Mouse (Mus musculus): Measurements from ENCODE around the gene Otub2. TPM values are rescaled to one million over a fixed set of nuclear protein-coding genes. Genes with fewer than 3 reads are reported as not detected.
A peak's percentile ranks its signal among the peaks of the same experiment; 100 is the strongest.

Gene Otub2
- 7.5 and 7.6 TPM in 2 replicates for polyA plus RNA-seq (2015; fragmentation: Nextera tagmentation; extraction: Ambion mirVana)

DNA sequence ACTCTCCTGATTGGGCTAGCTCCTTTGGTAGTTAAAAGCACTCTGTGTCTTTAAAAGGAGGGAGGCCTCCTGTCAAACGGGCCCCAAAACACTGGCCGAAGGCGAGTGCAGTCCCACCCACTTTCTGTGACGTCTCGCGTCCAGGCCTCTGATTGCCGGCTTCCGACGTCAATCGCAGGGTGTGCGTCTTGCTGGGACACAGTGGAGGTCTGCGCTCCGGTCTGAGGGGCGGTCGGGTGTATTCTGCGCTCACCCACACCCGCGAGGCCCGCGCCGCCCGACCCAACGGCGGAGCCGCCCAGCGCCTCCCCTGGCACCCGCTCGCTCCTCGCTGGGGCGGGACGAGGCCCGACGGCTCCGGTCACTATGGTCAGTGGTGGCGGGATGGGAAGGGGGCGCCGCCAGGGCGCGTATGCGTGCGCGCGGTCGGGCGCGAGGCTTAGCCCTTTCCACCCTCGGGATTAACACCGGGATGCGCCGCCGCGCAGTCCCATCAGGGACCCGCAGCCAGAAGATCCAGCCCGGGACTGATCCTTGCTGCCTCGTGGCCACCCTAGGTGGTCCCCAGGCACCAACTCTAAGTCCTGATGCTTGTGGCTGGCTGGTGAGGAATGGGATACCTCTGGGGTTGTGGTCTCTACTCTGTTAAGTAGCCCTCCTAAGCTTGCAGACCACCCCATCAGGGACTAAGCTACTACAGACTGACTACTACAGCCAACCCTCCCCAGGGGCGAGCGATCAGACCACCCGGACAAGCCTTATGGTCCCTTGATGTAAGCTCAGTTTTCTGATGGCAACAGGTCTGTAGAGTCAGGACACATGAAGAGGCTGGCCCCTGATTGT, at the start of gene Otub2:
TSS of gene Otub2 (plus strand) at position 178 of the 843 bp plus-strand sequence.
- ATAC-seq (replicated peaks; ENCODE audit: low FRiP score): peak; percentile 100
- Histone ChIP-seq H3K4me1 (peaks cover 7% of the 10 kb centered on the region), H3K27ac (peak within 1 kb of the TSS; percentile 32; the same call in 1 of the 2 replicates), H3K9ac (peak within 1 kb of the TSS; percentile 68), H3K9me3 (replicated peaks) (no peaks in the 10 kb centered on the region), H3K4me2 (peak within 1 kb of the TSS; percentile 76), H3K4me3 (replicated peaks) (peak within 1 kb of the TSS; percentile 72), H3K36me3 (no peaks in the 10 kb centered on the region), H3K27me3 (no peaks in the 10 kb centered on the region)
- WGBS: under 1% methylated on average over 58 of the region's 58 CpGs

DNA sequence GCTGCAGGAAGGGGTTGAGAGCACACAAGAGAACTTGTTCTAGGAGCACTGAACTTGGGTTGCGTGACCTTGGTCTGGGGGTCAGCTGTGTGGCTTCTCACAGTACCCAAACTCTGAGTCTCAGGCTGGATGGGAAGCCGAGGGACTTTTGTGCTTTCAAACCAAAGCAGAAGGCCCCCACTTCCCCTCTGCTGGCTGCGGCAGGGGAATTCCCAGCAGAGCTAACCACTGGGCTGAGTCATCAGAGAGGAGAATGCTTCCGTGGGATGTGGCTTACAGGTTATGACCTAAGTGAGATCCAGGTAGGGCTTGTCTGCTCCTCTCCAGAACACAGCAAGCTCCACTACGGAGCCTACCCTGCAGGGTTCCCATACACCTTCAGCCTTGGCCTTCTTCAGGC, 47.3 kb upstream of the Otub2 start:
- H3K9me3 ChIP-seq (replicated peaks): no peaks in the 10 kb centered on the region
- H3K4me1 ChIP-seq: no peaks in the 10 kb centered on the region
- no peak overlapping the region for H3K4me2 ChIP-seq
- no peaks in the 10 kb centered on the region for H3K36me3 ChIP-seq
- H3K9ac ChIP-seq: no peak overlapping the region
- WGBS: 78% methylated on average over 5 of the region's 5 CpGs
- no peak for ATAC-seq (replicated peaks; ENCODE audit: low FRiP score)
- no peak overlapping the region for H3K27ac ChIP-seq
- H3K27me3 ChIP-seq: no peaks in the 10 kb centered on the region
- no peak overlapping the region for H3K4me3 ChIP-seq (replicated peaks)

DNA sequence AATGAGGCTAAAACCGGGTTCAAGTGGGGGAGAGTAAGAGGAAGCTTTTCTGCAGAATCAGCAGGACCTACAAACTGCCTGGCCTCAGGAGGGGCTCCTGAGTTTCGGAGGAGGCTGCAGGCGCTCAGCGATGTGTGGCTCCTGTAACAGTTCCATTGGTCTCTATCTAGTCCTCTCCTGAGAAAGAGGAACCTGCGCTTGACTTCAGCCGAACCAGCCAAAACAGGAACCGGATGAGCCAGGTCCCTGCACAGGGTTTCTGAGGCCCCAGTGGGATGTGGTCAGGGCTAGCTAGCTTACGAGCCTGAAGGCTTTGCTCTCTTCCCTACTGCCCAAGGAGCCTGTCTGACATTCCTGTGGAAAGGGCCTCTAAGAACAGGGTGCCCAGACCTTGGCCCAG, 45.0 kb upstream of the Otub2 start:
- 57% methylated on average over 8 of the region's 8 CpGs for WGBS
- Histone ChIP-seq H3K9ac (no peak overlapping the region), H3K4me2 (no peak overlapping the region), H3K36me3 (no peaks in the 10 kb centered on the region), H3K27ac (no peak overlapping the region), H3K4me3 (replicated peaks) (no peak overlapping the region), H3K4me1 (peaks cover 14% of the 10 kb centered on the region), H3K27me3 (no peaks in the 10 kb centered on the region), H3K9me3 (replicated peaks) (no peaks in the 10 kb centered on the region)
- ATAC-seq (replicated peaks; ENCODE audit: low FRiP score): no peak

DNA sequence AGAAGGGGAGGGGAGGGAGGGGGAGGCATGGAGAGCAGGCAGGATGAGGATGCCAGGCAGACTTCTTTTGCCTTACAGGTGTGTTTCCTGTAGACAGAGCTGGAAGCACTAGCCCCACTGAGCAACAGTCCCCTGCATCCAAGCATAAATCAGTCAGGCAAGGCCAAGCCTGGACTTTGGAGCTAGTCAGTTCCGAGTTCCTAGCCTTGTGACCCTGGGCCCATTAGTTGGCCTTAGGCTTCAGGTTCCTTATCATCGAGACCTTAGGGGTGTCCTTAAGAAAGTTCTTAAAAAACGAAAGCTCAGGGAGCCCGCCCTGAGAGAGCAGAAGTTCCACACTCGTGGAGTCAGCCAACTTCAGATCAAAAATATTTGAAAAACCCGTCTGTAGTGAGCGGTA, 43.5 kb upstream of the Otub2 start:
- Histone ChIP-seq H3K4me3 (replicated peaks) (no peak overlapping the region), H3K27me3 (no peaks in the 10 kb centered on the region), H3K27ac (no peak overlapping the region), H3K4me2 (no peak overlapping the region), H3K9me3 (replicated peaks) (no peaks in the 10 kb centered on the region), H3K4me1 (peaks cover 14% of the 10 kb centered on the region), H3K36me3 (no peaks in the 10 kb centered on the region), H3K9ac (no peak overlapping the region)
- WGBS: 83% methylated on average over 7 of the region's 7 CpGs
- no peak for ATAC-seq (replicated peaks; ENCODE audit: low FRiP score)

DNA sequence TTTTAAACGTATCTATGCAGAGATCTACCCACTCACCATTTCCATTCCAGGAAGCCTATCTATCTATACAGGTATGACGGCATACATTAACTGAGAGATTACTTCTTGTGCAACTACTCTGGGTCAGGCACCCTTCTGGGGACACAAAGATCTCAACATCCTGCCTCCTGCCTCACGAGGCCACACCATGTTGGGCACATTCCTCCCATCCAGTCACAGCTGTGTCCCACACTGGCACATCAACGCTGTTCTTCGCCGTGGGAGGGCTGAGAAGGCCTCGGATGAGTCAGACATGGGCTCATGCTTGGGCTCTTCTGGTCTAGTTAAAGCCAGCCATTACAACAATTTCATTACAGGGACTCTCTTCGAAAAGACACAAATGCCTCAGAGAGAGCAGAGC, 41.5 kb upstream of the Otub2 start:
- Histone ChIP-seq H3K4me1 (peaks cover 14% of the 10 kb centered on the region), H3K9me3 (replicated peaks) (no peaks in the 10 kb centered on the region), H3K4me2 (no peak overlapping the region), H3K27ac (no peak overlapping the region), H3K4me3 (replicated peaks) (no peak overlapping the region), H3K9ac (no peak overlapping the region), H3K36me3 (no peaks in the 10 kb centered on the region), H3K27me3 (no peaks in the 10 kb centered on the region)
- 65% methylated on average over 8 of the region's 8 CpGs for WGBS
- ATAC-seq (replicated peaks; ENCODE audit: low FRiP score): no peak

DNA sequence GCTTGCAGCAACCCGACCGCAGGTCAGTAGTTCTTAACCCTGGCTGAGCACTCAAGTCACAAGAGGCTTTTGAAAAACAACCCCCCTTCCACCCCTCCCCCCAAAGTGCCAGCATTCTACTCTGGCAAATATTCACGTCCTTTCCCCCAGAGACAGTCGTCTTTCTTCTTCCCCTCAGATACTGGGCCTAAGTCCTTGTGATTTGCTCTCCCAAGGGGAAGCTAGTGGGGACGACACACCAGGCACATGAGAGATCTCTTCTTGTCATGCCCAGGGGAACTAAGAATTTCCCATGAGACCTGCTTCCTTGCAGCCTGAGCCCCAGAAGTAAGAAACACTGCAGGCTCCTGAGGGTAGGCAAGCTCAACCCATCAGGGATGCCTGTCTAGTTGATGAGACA, 41.1 kb upstream of the Otub2 start:
- 27% methylated on average over 5 of the region's 5 CpGs for WGBS
- Histone ChIP-seq H3K27me3 (no peaks in the 10 kb centered on the region), H3K9ac (no peak overlapping the region), H3K4me2 (no peak overlapping the region), H3K9me3 (replicated peaks) (no peaks in the 10 kb centered on the region), H3K4me3 (replicated peaks) (no peak overlapping the region), H3K36me3 (no peaks in the 10 kb centered on the region), H3K27ac (no peak overlapping the region), H3K4me1 (peaks cover 14% of the 10 kb centered on the region)
- ATAC-seq (replicated peaks; ENCODE audit: low FRiP score): no peak

DNA sequence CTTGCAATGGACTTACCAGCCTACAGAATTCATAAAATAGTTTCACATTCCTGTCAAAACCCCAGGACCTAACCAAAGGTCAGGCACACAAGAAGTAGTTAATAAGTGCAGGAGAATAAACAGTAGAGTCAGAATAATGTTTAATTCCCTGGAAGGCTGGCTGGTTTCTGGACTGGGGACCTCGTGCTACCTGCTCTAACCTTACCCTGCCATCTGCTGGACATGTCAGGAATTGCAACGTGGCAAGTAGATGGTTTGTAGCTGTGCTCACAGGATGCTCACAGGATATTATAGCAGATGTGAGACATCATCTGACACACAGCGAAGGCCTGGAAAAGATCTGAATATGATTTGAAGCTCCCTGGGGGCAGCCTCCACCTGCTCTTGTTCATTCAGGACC, 40.0 kb upstream of the Otub2 start:
- Histone ChIP-seq H3K9ac (no peak overlapping the region), H3K9me3 (replicated peaks) (no peaks in the 10 kb centered on the region), H3K36me3 (no peaks in the 10 kb centered on the region), H3K4me2 (no peak overlapping the region), H3K4me3 (replicated peaks) (no peak overlapping the region), H3K27ac (no peak overlapping the region), H3K27me3 (no peaks in the 10 kb centered on the region), H3K4me1 (peaks cover 14% of the 10 kb centered on the region)
- 4% methylated on average over 3 of the region's 3 CpGs for WGBS
- ATAC-seq (replicated peaks; ENCODE audit: low FRiP score): peak; percentile 50; the same call in 1 of the 2 replicates

DNA sequence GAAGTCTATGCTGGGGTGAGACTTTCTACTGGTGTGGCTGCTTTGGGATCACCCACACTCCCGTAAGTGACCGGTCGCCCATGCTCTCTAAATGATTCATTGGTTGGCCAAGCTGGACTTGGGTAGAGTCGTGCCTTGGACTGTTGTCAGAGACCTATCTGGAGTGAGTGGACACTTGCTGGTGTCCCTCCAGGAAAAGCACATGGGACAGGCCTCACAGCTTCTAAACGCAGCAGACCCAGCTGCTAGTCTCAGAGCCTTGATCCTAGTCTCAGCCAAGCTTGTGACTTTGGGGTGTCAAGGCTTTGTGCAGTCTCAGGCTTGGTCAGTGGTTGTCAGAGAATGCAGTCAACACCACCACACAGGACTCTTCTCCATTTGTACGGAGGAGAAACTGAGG, 35.7 kb upstream of the Otub2 start:
- H3K9me3 ChIP-seq (replicated peaks): no peaks in the 10 kb centered on the region
- H3K4me3 ChIP-seq (replicated peaks): no peak overlapping the region
- H3K27me3 ChIP-seq: peaks cover 4% of the 10 kb centered on the region; the same call in 1 of the 2 replicates
- WGBS: 88% methylated on average over 6 of the region's 6 CpGs
- no peak overlapping the region for H3K4me2 ChIP-seq
- no peak overlapping the region for H3K9ac ChIP-seq
- no peaks in the 10 kb centered on the region for H3K36me3 ChIP-seq
- no peak for ATAC-seq (replicated peaks; ENCODE audit: low FRiP score)
- peaks cover 6% of the 10 kb centered on the region for H3K4me1 ChIP-seq
- H3K27ac ChIP-seq: no peak overlapping the region

DNA sequence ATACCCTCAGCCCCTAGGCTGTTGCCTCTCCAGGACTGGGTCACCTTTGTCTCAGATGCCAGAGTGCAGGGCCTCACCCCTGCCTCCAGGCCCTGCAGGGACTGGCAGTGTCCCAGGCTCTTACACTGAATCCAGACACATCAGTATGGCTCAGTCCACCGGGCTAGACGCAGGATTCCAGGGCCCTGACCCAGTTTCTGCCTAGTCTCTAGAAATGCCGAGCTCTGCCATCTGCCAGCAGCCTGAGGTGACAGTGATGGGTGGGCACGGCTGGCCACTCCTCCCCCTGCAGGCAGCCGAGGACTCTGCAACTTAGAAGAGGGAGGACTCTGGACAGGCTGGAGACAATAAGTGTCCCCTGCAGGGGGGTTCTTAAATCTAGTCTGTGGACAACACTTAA, 34.9 kb upstream of the Otub2 start:
- Histone ChIP-seq H3K4me2 (no peak overlapping the region), H3K9me3 (replicated peaks) (no peaks in the 10 kb centered on the region), H3K4me1 (no peaks in the 10 kb centered on the region), H3K4me3 (replicated peaks) (no peak overlapping the region), H3K27me3 (peaks cover 4% of the 10 kb centered on the region; the same call in 1 of the 2 replicates), H3K36me3 (no peaks in the 10 kb centered on the region), H3K9ac (no peak overlapping the region), H3K27ac (no peak overlapping the region)
- WGBS: 16% methylated on average over 5 of the region's 5 CpGs
- ATAC-seq (replicated peaks; ENCODE audit: low FRiP score): no peak

DNA sequence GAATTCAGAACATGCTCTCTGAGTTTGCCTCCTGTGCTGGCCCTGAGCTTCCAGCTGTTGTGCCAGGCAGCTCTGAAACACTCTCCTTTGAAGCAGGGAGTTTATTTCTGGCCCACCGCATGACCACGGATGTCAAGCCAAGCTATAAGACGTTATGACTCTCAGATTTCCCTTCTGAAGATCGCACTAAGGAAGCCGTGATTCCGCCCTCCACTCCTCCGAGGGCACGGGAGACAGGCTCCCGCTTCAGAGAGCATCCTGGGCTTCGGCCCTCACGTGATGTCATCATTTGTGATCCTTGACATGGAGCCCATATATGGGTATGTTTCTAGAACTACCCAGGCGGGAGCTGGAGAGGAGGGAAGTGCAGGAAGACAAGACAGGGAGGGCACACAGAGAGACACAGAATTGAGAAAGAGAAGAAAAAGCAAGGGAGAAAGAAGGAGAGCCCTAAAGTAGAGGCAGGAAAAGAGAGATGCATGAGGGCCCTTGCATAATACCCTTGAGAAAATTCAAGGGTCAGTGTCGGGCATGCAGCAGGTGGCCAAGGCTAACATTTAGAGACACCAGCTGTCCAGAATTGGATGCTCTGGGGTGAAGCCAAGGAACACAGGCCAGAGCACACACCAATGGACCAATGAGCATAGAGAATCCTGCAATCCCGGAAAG, 32.6 kb upstream of the Otub2 start, which contains the start of gene Asb2:
TSS of gene Asb2 (minus strand) at position 256 of the 669 bp plus-strand sequence.
- Histone ChIP-seq H3K4me3 (replicated peaks) (no peak within 1 kb of the TSS), H3K9me3 (replicated peaks) (no peaks in the 10 kb centered on the region), H3K36me3 (no peaks in the 10 kb centered on the region), H3K4me1 (no peaks in the 10 kb centered on the region), H3K4me2 (no peak within 1 kb of the TSS), H3K27ac (no peak within 1 kb of the TSS), H3K27me3 (peaks cover 4% of the 10 kb centered on the region; the same call in 1 of the 2 replicates), H3K9ac (no peak within 1 kb of the TSS)
- ATAC-seq (replicated peaks; ENCODE audit: low FRiP score): no peak
- WGBS: 43% methylated on average over 14 of the region's 14 CpGs

DNA sequence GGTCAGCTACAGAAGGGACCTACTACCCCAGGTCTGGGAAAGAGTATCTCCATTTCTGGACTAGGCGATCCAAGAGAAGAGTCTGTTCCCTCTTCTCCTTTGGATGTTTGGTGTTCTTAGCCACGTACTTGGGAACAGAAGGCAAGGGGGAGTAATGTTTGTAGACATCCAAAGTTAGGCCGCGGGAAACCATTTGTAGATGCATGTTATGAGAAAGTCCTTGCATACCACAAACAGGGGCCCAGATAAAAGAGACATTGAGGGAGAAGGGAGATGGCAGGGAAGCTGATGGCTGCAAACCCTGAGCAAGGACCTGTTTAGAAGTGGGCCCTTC, 32.1 kb upstream of the Otub2 start:
- Histone ChIP-seq H3K36me3 (no peaks in the 10 kb centered on the region), H3K27ac (no peak overlapping the region), H3K27me3 (peaks cover 4% of the 10 kb centered on the region; the same call in 1 of the 2 replicates), H3K9me3 (replicated peaks) (no peaks in the 10 kb centered on the region), H3K4me2 (no peak overlapping the region), H3K4me3 (replicated peaks) (no peak overlapping the region), H3K9ac (no peak overlapping the region), H3K4me1 (no peaks in the 10 kb centered on the region)
- ATAC-seq (replicated peaks; ENCODE audit: low FRiP score): no peak
- 90% methylated on average over 4 of the region's 4 CpGs for WGBS

DNA sequence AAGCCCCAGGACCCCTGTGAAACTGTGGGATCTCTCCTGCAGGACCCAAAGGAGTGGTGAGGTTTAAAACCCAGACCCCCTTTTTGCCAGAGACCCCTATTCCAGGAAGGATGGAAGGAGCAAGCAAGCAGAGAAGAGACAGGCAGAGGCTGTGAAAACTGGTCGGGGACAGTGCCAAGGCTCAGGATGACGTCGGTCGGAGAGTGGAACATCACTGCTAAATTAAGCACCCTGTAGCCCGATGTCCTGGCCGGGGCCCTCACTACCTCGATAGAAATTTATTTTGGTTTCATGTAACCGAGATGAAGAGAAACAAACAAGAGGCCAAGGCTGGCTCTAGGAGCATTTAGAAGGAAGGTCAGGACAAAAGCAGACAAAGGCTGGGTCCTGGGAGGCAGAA, 30.3 kb upstream of the Otub2 start:
- WGBS: 78% methylated on average over 8 of the region's 8 CpGs

More for the DNA sequence above, 30.3 kb upstream of the Otub2 start:
- Histone ChIP-seq H3K27ac (no peak overlapping the region), H3K4me2 (no peak overlapping the region), H3K36me3 (no peaks in the 10 kb centered on the region), H3K4me3 (replicated peaks) (no peak overlapping the region), H3K9me3 (replicated peaks) (no peaks in the 10 kb centered on the region), H3K27me3 (peaks cover 4% of the 10 kb centered on the region; the same call in 1 of the 2 replicates), H3K9ac (no peak overlapping the region), H3K4me1 (no peaks in the 10 kb centered on the region)
- no peak for ATAC-seq (replicated peaks; ENCODE audit: low FRiP score)
